9 mouse cellular contexts compared by ENCODE assay signal in genomic region chr1:152792736-152793494, GRCm38 (mm10). TPM values are rescaled to one million over a fixed set of nuclear protein-coding genes. Genes with fewer than 3 reads are reported as not detected.
A peak's percentile ranks its signal among the peaks of the same experiment; 100 is the strongest.
DNase-seq lines count a peak whose midpoint lies in the region; ATAC-seq lines count a peak whose summit lies in the region.
"Had no signal": no experiment of that assay in that cellular context is flagged by ENCODE, and none has a peak within 500 bp of the region (broad histone marks: within the 10 kb centered on the region; RNA-seq: fewer than 3 reads in every experiment).

No protein-coding gene starts in this region.

- peaks cover 14% of the 10 kb centered on the region for H3K4me1 ChIP-seq in midbrain, embryonic 11.5 days (ENCODE audit: control insufficient read depth, insufficient read depth, low read length)
- no peaks in the 10 kb centered on the region for H3K4me1 ChIP-seq in midbrain, embryonic 16.5 days (ENCODE audit: control insufficient read depth, insufficient read depth, low read length)
- H3K4me1 ChIP-seq in embryonic facial prominence, embryonic 11.5 days (ENCODE audit: control insufficient read depth, insufficient read depth, low read length): no peaks in the 10 kb centered on the region; the same call in 1 of the 2 replicates
- H3K4me1 ChIP-seq in hindbrain, embryonic 16.5 days (ENCODE audit: control insufficient read depth, insufficient read depth, low read depth, low read length): peaks cover 5% of the 10 kb centered on the region; the same call in 1 of the 2 replicates
- peaks cover 15% of the 10 kb centered on the region for H3K4me1 ChIP-seq in neural tube, embryonic 15.5 days

- DNase-seq in midbrain, embryonic 11.5 days (ENCODE audit: low spot score, missing footprints): peak; percentile 93
- DNase-seq in embryonic facial prominence, embryonic 11.5 days (ENCODE audit: low spot score): peak; percentile 8
- DNase-seq in lung, postnatal 4 days: no peak
- DNase-seq in kidney, postnatal 14 days: no peak
- no peak for DNase-seq in urinary bladder, postnatal 4 days (ENCODE audit: low spot score in 2 of 2)
- DNase-seq: lung, embryonic 14.5 days had no signal

- H3K27me3 ChIP-seq in midbrain, embryonic 11.5 days (ENCODE audit: control insufficient read depth, insufficient read depth, low read length): no peaks in the 10 kb centered on the region
- H3K27me3 ChIP-seq in midbrain, embryonic 16.5 days (ENCODE audit: control insufficient read depth, insufficient read depth, low read depth, low read length): no peaks in the 10 kb centered on the region
- H3K27me3 ChIP-seq in embryonic facial prominence, embryonic 11.5 days (ENCODE audit: control insufficient read depth, insufficient read depth, low read length): no peaks in the 10 kb centered on the region
- H3K27me3 ChIP-seq in hindbrain, embryonic 16.5 days (replicated peaks; ENCODE audit: control insufficient read depth, insufficient read depth, low read length): no peaks in the 10 kb centered on the region
- H3K27me3 ChIP-seq in neural tube, embryonic 15.5 days (replicated peaks): no peaks in the 10 kb centered on the region

- H3K36me3 ChIP-seq in midbrain, embryonic 11.5 days (ENCODE audit: control insufficient read depth, insufficient read depth, low read length): no peaks in the 10 kb centered on the region
- H3K36me3 ChIP-seq in midbrain, embryonic 16.5 days (ENCODE audit: control insufficient read depth, insufficient read depth, low read length): no peaks in the 10 kb centered on the region
- H3K36me3 ChIP-seq in embryonic facial prominence, embryonic 11.5 days (replicated peaks; ENCODE audit: control insufficient read depth, insufficient read depth, low read depth, low read length): no peaks in the 10 kb centered on the region
- H3K36me3 ChIP-seq in hindbrain, embryonic 16.5 days (ENCODE audit: control insufficient read depth, insufficient read depth, low read length): no peaks in the 10 kb centered on the region
- no peaks in the 10 kb centered on the region for H3K36me3 ChIP-seq in neural tube, embryonic 15.5 days

- H3K4me2 ChIP-seq in midbrain, embryonic 11.5 days: no peak overlapping the region
- no peak overlapping the region for H3K4me2 ChIP-seq in midbrain, embryonic 16.5 days (ENCODE audit: low read length)
- no peak overlapping the region for H3K4me2 ChIP-seq in embryonic facial prominence, embryonic 11.5 days (ENCODE audit: low read depth, low read length)
- no peak overlapping the region for H3K4me2 ChIP-seq in hindbrain, embryonic 16.5 days (ENCODE audit: low read length)
- H3K4me2 ChIP-seq in neural tube, embryonic 15.5 days: no peak overlapping the region
- H3K4me2 ChIP-seq: lung, embryonic 14.5 days had no signal

- WGBS in midbrain, embryonic 11.5 days: 20% methylated on average over 12 of the region's 12 CpGs
- WGBS in midbrain, embryonic 16.5 days: 19% methylated on average over 12 of the region's 12 CpGs
- WGBS in embryonic facial prominence, embryonic 11.5 days: 16% methylated on average over 12 of the region's 12 CpGs
- 14% methylated on average over 12 of the region's 12 CpGs for WGBS in hindbrain, embryonic 16.5 days
- 17% methylated on average over 12 of the region's 12 CpGs for WGBS in neural tube, embryonic 15.5 days

- no peak overlapping the region for H3K9ac ChIP-seq in midbrain, embryonic 11.5 days (ENCODE audit: low read length)
- H3K9ac ChIP-seq in midbrain, embryonic 16.5 days (ENCODE audit: low read depth, low read length): no peak overlapping the region
- no peak overlapping the region for H3K9ac ChIP-seq in embryonic facial prominence, embryonic 11.5 days (replicated peaks; ENCODE audit: low read length)
- no peak overlapping the region for H3K9ac ChIP-seq in hindbrain, embryonic 16.5 days (ENCODE audit: low read depth, low read length)
- 0 out of 2 replicates have a peak overlapping the region, but pooled peaks have one; percentile 23 for H3K9ac ChIP-seq in neural tube, embryonic 15.5 days (replicated peaks)
- H3K9ac ChIP-seq: lung, embryonic 14.5 days had no signal

- no peak overlapping the region for H3K4me3 ChIP-seq in midbrain, embryonic 11.5 days (ENCODE audit: low read depth, low read length)
- no peak overlapping the region for H3K4me3 ChIP-seq in midbrain, embryonic 16.5 days (ENCODE audit: low read depth, low read length)
- H3K4me3 ChIP-seq in embryonic facial prominence, embryonic 11.5 days (ENCODE audit: low read depth, low read length): no peak overlapping the region
- no peak overlapping the region for H3K4me3 ChIP-seq in hindbrain, embryonic 16.5 days (ENCODE audit: low read length)
- no peak overlapping the region for H3K4me3 ChIP-seq in neural tube, embryonic 15.5 days (replicated peaks)

- no peak overlapping the region for H3K27ac ChIP-seq in midbrain, embryonic 11.5 days (ENCODE audit: low read depth, low read length)
- H3K27ac ChIP-seq in midbrain, embryonic 16.5 days (ENCODE audit: low read length): no peak overlapping the region
- H3K27ac ChIP-seq in embryonic facial prominence, embryonic 11.5 days (replicated peaks; ENCODE audit: low read depth, low read length): no peak overlapping the region
- H3K27ac ChIP-seq in hindbrain, embryonic 16.5 days (ENCODE audit: low read depth, low read length): peak overlapping the region; percentile 42; the same call in 1 of the 2 replicates
- H3K27ac ChIP-seq in neural tube, embryonic 15.5 days (replicated peaks): no peak overlapping the region; the same call in 1 of the 2 replicates

- no peak for ATAC-seq in midbrain, embryonic 11.5 days (ENCODE audit: low FRiP score)
- no peak for ATAC-seq in midbrain, embryonic 16.5 days
- 0 out of 2 replicates have a peak, but pooled peaks have one; percentile 8 for ATAC-seq in embryonic facial prominence, embryonic 11.5 days (replicated peaks; ENCODE audit: insufficient number of reproducible peaks, low FRiP score, low TSS enrichment, low read depth)
- ATAC-seq in hindbrain, embryonic 16.5 days: peak; percentile 76
- ATAC-seq in neural tube, embryonic 15.5 days (ENCODE audit: low FRiP score): no peak

- H3K9me3 ChIP-seq in midbrain, embryonic 11.5 days (ENCODE audit: control insufficient read depth, low read length): no peaks in the 10 kb centered on the region; the same call in 1 of the 2 replicates
- no peaks in the 10 kb centered on the region for H3K9me3 ChIP-seq in midbrain, embryonic 16.5 days (replicated peaks; ENCODE audit: control insufficient read depth, low read length, poor library complexity, severe bottlenecking)
- H3K9me3 ChIP-seq in embryonic facial prominence, embryonic 11.5 days (replicated peaks; ENCODE audit: control insufficient read depth, low read length): no peaks in the 10 kb centered on the region
- H3K9me3 ChIP-seq in hindbrain, embryonic 16.5 days (ENCODE audit: control insufficient read depth, low read length): no peaks in the 10 kb centered on the region
- no peaks in the 10 kb centered on the region for H3K9me3 ChIP-seq in neural tube, embryonic 15.5 days (replicated peaks)

RNA-seq across cellular contexts. Expression of gene Ncf2, which starts 7.1 kb away (rescaled TPM):
- polyA plus RNA-seq in midbrain, embryonic 11.5 days (2014; fragmentation: Nextera tagmentation; extraction: Ambion mirVana): 2.6 and 3.3 TPM in 2 replicates
- 1.9 and 2.3 TPM in 2 replicates for polyA plus RNA-seq in midbrain, embryonic 16.5 days (2015; fragmentation: Nextera tagmentation; extraction: Ambion mirVana)
- 2.5 and 2.6 TPM in 2 replicates for polyA plus RNA-seq in embryonic facial prominence, embryonic 11.5 days (2014; fragmentation: Nextera tagmentation; extraction: Ambion mirVana)
- polyA plus RNA-seq in hindbrain, embryonic 16.5 days (2015; fragmentation: Nextera tagmentation; extraction: Ambion mirVana): 2.7 and 2.9 TPM in 2 replicates
- 3.4 and 6.2 TPM in 2 replicates for polyA plus RNA-seq in neural tube, embryonic 15.5 days (2015; fragmentation: Nextera tagmentation; extraction: Ambion mirVana)

RNA-seq across cellular contexts. Expression of gene Arpc5, which starts 26.6 kb away (rescaled TPM):
- 284 and 314 TPM in 2 replicates for polyA plus RNA-seq in midbrain, embryonic 11.5 days (2014; fragmentation: Nextera tagmentation; extraction: Ambion mirVana)
- 380 and 393 TPM in 2 replicates for polyA plus RNA-seq in midbrain, embryonic 16.5 days (2015; fragmentation: Nextera tagmentation; extraction: Ambion mirVana)
- polyA plus RNA-seq in embryonic facial prominence, embryonic 11.5 days (2014; fragmentation: Nextera tagmentation; extraction: Ambion mirVana): 255 and 257 TPM in 2 replicates
- polyA plus RNA-seq in hindbrain, embryonic 16.5 days (2015; fragmentation: Nextera tagmentation; extraction: Ambion mirVana): 300 and 315 TPM in 2 replicates
- 248 and 252 TPM in 2 replicates for polyA plus RNA-seq in neural tube, embryonic 15.5 days (2015; fragmentation: Nextera tagmentation; extraction: Ambion mirVana)

RNA-seq across cellular contexts. Expression of gene Rgl1, which starts 26.8 kb away (rescaled TPM):
- 23.2 and 24.0 TPM in 2 replicates for polyA plus RNA-seq in midbrain, embryonic 11.5 days (2014; fragmentation: Nextera tagmentation; extraction: Ambion mirVana)
- polyA plus RNA-seq in midbrain, embryonic 16.5 days (2015; fragmentation: Nextera tagmentation; extraction: Ambion mirVana): 13.3 and 13.9 TPM in 2 replicates
- polyA plus RNA-seq in embryonic facial prominence, embryonic 11.5 days (2014; fragmentation: Nextera tagmentation; extraction: Ambion mirVana): 26.0 and 28.0 TPM in 2 replicates
- polyA plus RNA-seq in hindbrain, embryonic 16.5 days (2015; fragmentation: Nextera tagmentation; extraction: Ambion mirVana): 18.4 and 19.4 TPM in 2 replicates
- 18.8 and 24.2 TPM in 2 replicates for polyA plus RNA-seq in neural tube, embryonic 15.5 days (2015; fragmentation: Nextera tagmentation; extraction: Ambion mirVana)

RNA-seq across cellular contexts. Expression of gene Apobec4, which starts 42.6 kb away (rescaled TPM):
- not detected in 2 replicates for polyA plus RNA-seq in midbrain, embryonic 11.5 days (2014; fragmentation: Nextera tagmentation; extraction: Ambion mirVana)
- polyA plus RNA-seq in midbrain, embryonic 16.5 days (2015; fragmentation: Nextera tagmentation; extraction: Ambion mirVana): not detected in 2 replicates
- not detected in 2 replicates for polyA plus RNA-seq in embryonic facial prominence, embryonic 11.5 days (2014; fragmentation: Nextera tagmentation; extraction: Ambion mirVana)
- polyA plus RNA-seq in hindbrain, embryonic 16.5 days (2015; fragmentation: Nextera tagmentation; extraction: Ambion mirVana): 0.13 TPM in 1 of 2 replicates, not detected in the other
- polyA plus RNA-seq in neural tube, embryonic 15.5 days (2015; fragmentation: Nextera tagmentation; extraction: Ambion mirVana): 0.09 TPM in 1 of 2 replicates, not detected in the other
- polyA plus RNA-seq: lung, embryonic 14.5 days had no signal

Comparison
In these comparisons a context has a peak if more than half of its experiments do, and no peak if none do; other contexts are left out.
1. ATAC-seq: peak in embryonic facial prominence, embryonic 11.5 days (single experiment) and hindbrain, embryonic 16.5 days (single experiment); none in midbrain, embryonic 11.5 days (single experiment), midbrain, embryonic 16.5 days (single experiment) and neural tube, embryonic 15.5 days (single experiment).
2. DNase-seq: peak in midbrain, embryonic 11.5 days (single experiment) and embryonic facial prominence, embryonic 11.5 days (single experiment); none in lung, postnatal 4 days (0 of 2), kidney, postnatal 14 days (single experiment) and urinary bladder, postnatal 4 days (0 of 2).